Mouse (Mus musculus): Measurements from ENCODE around the gene Fam243. TPM values are rescaled to one million over a fixed set of nuclear protein-coding genes. Genes with fewer than 3 reads are reported as not detected.
A peak's percentile ranks its signal among the peaks of the same experiment; 100 is the strongest.

Gene Fam243
- not detected for total RNA-seq (2021)
- long read RNA-seq, experiment 1: 0 reads
- long read RNA-seq, experiment 2: 0 reads

- no peak for DNase-seq (ENCODE audit: low spot score in 2 of 2)
Observed at GRCm38 (mm10) chr16:92321341-92321740, at the start of gene Fam243. Fam243 (minus strand) TSS chr16:92321441.

- DNase-seq (ENCODE audit: low spot score in 2 of 2): no peak
Observed at GRCm38 (mm10) chr16:92369260-92369659, 48.0 kb upstream of the Fam243 start.

GRCm38 (mm10) chr16:92365477-92365876, 44.2 kb upstream of the Fam243 start:
- DNase-seq (ENCODE audit: low spot score in 2 of 2): no peak

GRCm38 (mm10) chr16:92360711-92361110, 39.5 kb upstream of the Fam243 start:
- no peak for DNase-seq (ENCODE audit: low spot score in 2 of 2)

- DNase-seq (ENCODE audit: low spot score in 2 of 2): no peak
Observed at GRCm38 (mm10) chr16:92359229-92359628, 38.0 kb upstream of the Fam243 start, which contains the start of gene Kcne1. Kcne1 (minus strand) TSS chr16:92359468.

- DNase-seq (ENCODE audit: low spot score in 2 of 2): no peak
Observed at GRCm38 (mm10) chr16:92358734-92359133, 37.5 kb upstream of the Fam243 start.

GRCm38 (mm10) chr16:92357566-92357965, 36.3 kb upstream of the Fam243 start:
- no peak for DNase-seq (ENCODE audit: low spot score in 2 of 2)

- no peak for DNase-seq (ENCODE audit: low spot score in 2 of 2)
Observed at GRCm38 (mm10) chr16:92357023-92357422, 35.8 kb upstream of the Fam243 start.

- no peak for DNase-seq (ENCODE audit: low spot score in 2 of 2)
Observed at GRCm38 (mm10) chr16:92355982-92356381, 34.7 kb upstream of the Fam243 start.

- DNase-seq (ENCODE audit: low spot score in 2 of 2): no peak
Observed at GRCm38 (mm10) chr16:92355366-92355765, 34.1 kb upstream of the Fam243 start.

GRCm38 (mm10) chr16:92353897-92354296, 32.7 kb upstream of the Fam243 start:
- DNase-seq (ENCODE audit: low spot score in 2 of 2): no peak

GRCm38 (mm10) chr16:92353295-92353694, 32.1 kb upstream of the Fam243 start:
- no peak for DNase-seq (ENCODE audit: low spot score in 2 of 2)

- DNase-seq (ENCODE audit: low spot score in 2 of 2): no peak
Observed at GRCm38 (mm10) chr16:92348941-92349340, 27.7 kb upstream of the Fam243 start.

GRCm38 (mm10) chr16:92346297-92346916, 25.2 kb upstream of the Fam243 start:
- peak in 1 of 2 experiments; percentile 46 for DNase-seq (ENCODE audit: low spot score in 2 of 2)

- DNase-seq (ENCODE audit: low spot score in 2 of 2): no peak
Observed at GRCm38 (mm10) chr16:92345177-92345576, 23.9 kb upstream of the Fam243 start.

GRCm38 (mm10) chr16:92340612-92341511, 19.6 kb upstream of the Fam243 start:
- DNase-seq (ENCODE audit: low spot score in 2 of 2): peak in 1 of 2 experiments; percentile 70

- DNase-seq (ENCODE audit: low spot score in 2 of 2): peak; percentile 55 to 77
Observed at GRCm38 (mm10) chr16:92336280-92336679, 15.0 kb upstream of the Fam243 start.

- DNase-seq (ENCODE audit: low spot score in 2 of 2): no peak
Observed at GRCm38 (mm10) chr16:92334600-92334999, 13.4 kb upstream of the Fam243 start.

GRCm38 (mm10) chr16:92330966-92331365, 9.7 kb upstream of the Fam243 start:
- DNase-seq (ENCODE audit: low spot score in 2 of 2): no peak

GRCm38 (mm10) chr16:92327911-92328310, 6.7 kb upstream of the Fam243 start:
- no peak for DNase-seq (ENCODE audit: low spot score in 2 of 2)

- DNase-seq (ENCODE audit: low spot score in 2 of 2): no peak
Observed at GRCm38 (mm10) chr16:92325062-92325406, 3.8 kb upstream of the Fam243 start.

GRCm38 (mm10) chr16:92324309-92325061, 3.2 kb upstream of the Fam243 start:
- no peak for DNase-seq (ENCODE audit: low spot score in 2 of 2)

Measured in gastrocnemius, postnatal 4 days (tissue).